Mouse (Mus musculus): ENCODE measurements around the gene Crybb2. TPM values are rescaled to one million over a fixed set of nuclear protein-coding genes. Genes with fewer than 3 reads are reported as not detected.
A peak's percentile ranks its signal among the peaks of the same experiment; 100 is the strongest.

Gene Crybb2
- total RNA-seq (2014; rRNA removed; ENCODE audit: low replicate concordance): not detected in 2 replicates
- not detected in 2 replicates for polyA plus RNA-seq (2015; fragmentation: Nextera tagmentation; extraction: Ambion mirVana)

GRCm38 (mm10) chr5:113070017-113070416 lies at the start of gene Crybb2:
Crybb2 (minus strand) TSS chr5:113070117.
- Histone ChIP-seq H3K4me1 (ENCODE audit: control insufficient read depth, insufficient read depth) (no peaks in the 10 kb centered on the region), H3K9ac (replicated peaks; ENCODE audit: low read depth, low read length) (no peak within 1 kb of the TSS), H3K36me3 (replicated peaks; ENCODE audit: control insufficient read depth, insufficient read depth, low read length) (no peaks in the 10 kb centered on the region), H3K4me2 (ENCODE audit: low read depth, low read length) (no peak within 1 kb of the TSS), H3K27ac (ENCODE audit: low read depth) (no peak within 1 kb of the TSS), H3K4me3 (ENCODE audit: low read depth, low read length) (no peak within 1 kb of the TSS), H3K9me3 (replicated peaks; ENCODE audit: control insufficient read depth, low read length) (no peaks in the 10 kb centered on the region), H3K27me3 (ENCODE audit: control insufficient read depth, insufficient read depth, low read length) (peaks cover 14% of the 10 kb centered on the region; the same call in 1 of the 2 replicates)
- DNase-seq (ENCODE audit: low spot score) (no peak), ATAC-seq (ENCODE audit: insufficient read depth, low read depth) (no peak)
- TF ChIP-seq EP300 (IDR thresholded peaks at IDR 0.05; ENCODE audit: low read depth): no peak
- no peak for TF ChIP-seq CTCF (IDR thresholded peaks at IDR 0.05; ENCODE audit: low read depth)

DNA sequence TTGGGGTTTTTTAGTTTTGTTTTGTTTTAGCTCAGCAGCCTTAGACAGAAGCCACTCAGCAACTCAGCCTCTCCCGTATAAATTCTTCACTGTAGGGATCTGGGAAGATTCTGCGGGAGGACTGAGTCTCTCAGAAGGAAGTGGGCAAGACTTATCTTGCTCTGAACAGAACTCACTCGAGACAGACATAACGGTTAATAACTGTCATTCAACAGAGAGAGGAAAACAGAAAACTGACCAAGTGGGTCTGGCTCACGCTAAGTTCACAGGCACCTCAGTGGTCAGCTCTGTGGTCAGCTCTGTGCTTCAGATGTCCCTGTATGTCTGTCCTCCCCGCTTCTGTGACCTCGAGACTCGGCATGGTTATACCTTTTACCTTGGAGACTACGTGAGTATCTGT lies 49.4 kb upstream of the Crybb2 start:
- H3K9me3 ChIP-seq (replicated peaks; ENCODE audit: control insufficient read depth, low read length): no peaks in the 10 kb centered on the region
- H3K4me3 ChIP-seq (ENCODE audit: low read depth, low read length): no peak overlapping the region
- DNase-seq (ENCODE audit: low spot score): no peak
- no peak for ATAC-seq (ENCODE audit: insufficient read depth, low read depth)
- WGBS: 64% methylated on average over 9 of the region's 9 CpGs
- H3K9ac ChIP-seq (replicated peaks; ENCODE audit: low read depth, low read length): no peak overlapping the region
- H3K36me3 ChIP-seq (replicated peaks; ENCODE audit: control insufficient read depth, insufficient read depth, low read length): 0 out of 2 replicates have a peak, but pooled peaks cover 6% of the 10 kb centered on the region
- TF ChIP-seq EP300 (IDR thresholded peaks at IDR 0.05; ENCODE audit: low read depth): no peak
- no peak for TF ChIP-seq CTCF (IDR thresholded peaks at IDR 0.05; ENCODE audit: low read depth)
- 0 out of 2 replicates have a peak overlapping the region, but pooled peaks have one; percentile 24 for H3K27ac ChIP-seq (ENCODE audit: low read depth)
- peaks cover 48% of the 10 kb centered on the region for H3K4me1 ChIP-seq (ENCODE audit: control insufficient read depth, insufficient read depth)
- H3K4me2 ChIP-seq (ENCODE audit: low read depth, low read length): no peak overlapping the region
- no peaks in the 10 kb centered on the region for H3K27me3 ChIP-seq (ENCODE audit: control insufficient read depth, insufficient read depth, low read length)

DNA sequence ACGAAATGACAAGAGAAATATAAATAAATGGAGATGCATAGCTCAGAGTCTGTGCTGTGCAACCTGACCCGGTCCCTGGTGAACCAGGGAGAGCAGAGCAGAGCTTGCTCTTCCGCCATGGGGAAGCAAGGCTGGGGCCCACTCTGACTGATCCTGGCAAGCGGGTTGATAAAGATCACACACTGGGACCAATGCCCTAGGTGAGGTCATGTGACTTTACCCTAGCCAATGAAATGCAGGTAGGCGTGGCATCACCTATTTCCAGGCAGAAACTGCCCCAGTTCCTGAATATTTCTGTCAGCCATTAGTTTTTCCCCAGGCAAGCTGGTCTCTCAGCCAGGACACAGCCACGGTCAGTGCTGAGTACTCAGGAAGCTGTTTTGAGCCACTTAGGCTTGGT lies 48.8 kb upstream of the Crybb2 start:
- Histone ChIP-seq H3K4me2 (ENCODE audit: low read depth, low read length) (no peak overlapping the region), H3K27ac (ENCODE audit: low read depth) (no peak overlapping the region), H3K9ac (replicated peaks; ENCODE audit: low read depth, low read length) (no peak overlapping the region)

DNA sequence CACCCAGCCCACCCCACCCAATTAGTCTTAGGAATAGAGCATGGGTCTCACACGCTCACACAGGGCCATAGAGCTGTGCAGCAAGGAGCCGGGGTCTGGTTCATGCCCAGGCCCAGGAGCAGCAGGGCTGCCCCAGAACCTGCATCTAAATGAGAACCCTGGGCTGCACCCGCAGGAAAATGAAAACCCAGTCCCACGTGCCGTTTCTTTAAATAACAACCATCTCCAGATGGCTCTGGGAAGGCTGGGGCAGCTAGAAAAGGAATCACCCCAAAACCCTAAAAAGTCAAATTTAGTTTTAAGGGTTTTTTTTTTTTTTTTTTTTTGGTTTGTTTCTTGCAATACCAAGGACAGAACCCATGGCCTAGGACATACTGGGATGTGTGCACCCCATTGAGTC lies 47.4 kb upstream of the Crybb2 start:
- no peaks in the 10 kb centered on the region for H3K9me3 ChIP-seq (replicated peaks; ENCODE audit: control insufficient read depth, low read length)
- no peak overlapping the region for H3K27ac ChIP-seq (ENCODE audit: low read depth)
- TF ChIP-seq EP300 (IDR thresholded peaks at IDR 0.05; ENCODE audit: low read depth) (no peak), CTCF (IDR thresholded peaks at IDR 0.05; ENCODE audit: low read depth) (no peak)
- no peak for ATAC-seq (ENCODE audit: insufficient read depth, low read depth)
- 65% methylated on average over 5 of the region's 5 CpGs for WGBS
- H3K4me3 ChIP-seq (ENCODE audit: low read depth, low read length): no peak overlapping the region
- H3K36me3 ChIP-seq (replicated peaks; ENCODE audit: control insufficient read depth, insufficient read depth, low read length): 0 out of 2 replicates have a peak, but pooled peaks cover 6% of the 10 kb centered on the region
- no peak for DNase-seq (ENCODE audit: low spot score)
- H3K27me3 ChIP-seq (ENCODE audit: control insufficient read depth, insufficient read depth, low read length): no peaks in the 10 kb centered on the region
- H3K9ac ChIP-seq (replicated peaks; ENCODE audit: low read depth, low read length): no peak overlapping the region
- H3K4me2 ChIP-seq (ENCODE audit: low read depth, low read length): no peak overlapping the region
- H3K4me1 ChIP-seq (ENCODE audit: control insufficient read depth, insufficient read depth): peaks cover 53% of the 10 kb centered on the region

More for the DNA sequence above, 48.8 kb upstream of the Crybb2 start:
- no peak for TF ChIP-seq EP300 (IDR thresholded peaks at IDR 0.05; ENCODE audit: low read depth)
- TF ChIP-seq CTCF (IDR thresholded peaks at IDR 0.05; ENCODE audit: low read depth): no peak
- 53% methylated on average over 6 of the region's 6 CpGs for WGBS
- H3K4me3 ChIP-seq (ENCODE audit: low read depth, low read length): no peak overlapping the region
- DNase-seq (ENCODE audit: low spot score) (no peak), ATAC-seq (ENCODE audit: insufficient read depth, low read depth) (no peak)
- H3K9me3 ChIP-seq (replicated peaks; ENCODE audit: control insufficient read depth, low read length): no peaks in the 10 kb centered on the region
- peaks cover 52% of the 10 kb centered on the region for H3K4me1 ChIP-seq (ENCODE audit: control insufficient read depth, insufficient read depth)
- H3K27me3 ChIP-seq (ENCODE audit: control insufficient read depth, insufficient read depth, low read length): no peaks in the 10 kb centered on the region
- H3K36me3 ChIP-seq (replicated peaks; ENCODE audit: control insufficient read depth, insufficient read depth, low read length): 0 out of 2 replicates have a peak, but pooled peaks cover 6% of the 10 kb centered on the region

DNA sequence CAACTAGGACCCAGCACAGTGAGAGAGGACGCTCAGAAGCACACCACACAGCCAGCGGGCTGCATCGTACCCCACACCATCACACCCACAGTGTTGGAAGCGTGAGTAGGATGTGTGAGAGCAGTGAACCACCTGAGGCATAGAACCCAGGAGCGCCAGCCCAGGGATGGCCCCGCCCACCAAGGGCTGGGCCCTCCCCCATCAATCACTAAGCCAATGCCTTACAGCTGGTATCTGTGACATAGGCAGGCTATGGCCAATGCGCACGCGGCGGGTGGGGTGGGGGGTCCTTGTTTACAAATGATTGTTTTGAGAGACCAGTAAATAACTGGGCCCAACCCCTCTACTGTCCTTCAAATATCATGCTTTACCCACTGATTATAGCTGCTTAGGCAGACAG lies 46.0 kb upstream of the Crybb2 start:
- H3K27me3 ChIP-seq (ENCODE audit: control insufficient read depth, insufficient read depth, low read length): no peaks in the 10 kb centered on the region
- no peaks in the 10 kb centered on the region for H3K9me3 ChIP-seq (replicated peaks; ENCODE audit: control insufficient read depth, low read length)
- no peak overlapping the region for H3K4me2 ChIP-seq (ENCODE audit: low read depth, low read length)
- H3K36me3 ChIP-seq (replicated peaks; ENCODE audit: control insufficient read depth, insufficient read depth, low read length): 0 out of 2 replicates have a peak, but pooled peaks cover 6% of the 10 kb centered on the region
- WGBS: 69% methylated on average over 10 of the region's 10 CpGs
- DNase-seq (ENCODE audit: low spot score) (no peak), ATAC-seq (ENCODE audit: insufficient read depth, low read depth) (no peak)
- no peak overlapping the region for H3K9ac ChIP-seq (replicated peaks; ENCODE audit: low read depth, low read length)
- no peak overlapping the region for H3K27ac ChIP-seq (ENCODE audit: low read depth)
- TF ChIP-seq CTCF (IDR thresholded peaks at IDR 0.05; ENCODE audit: low read depth) (no peak), EP300 (IDR thresholded peaks at IDR 0.05; ENCODE audit: low read depth) (no peak)
- H3K4me1 ChIP-seq (ENCODE audit: control insufficient read depth, insufficient read depth): peaks cover 52% of the 10 kb centered on the region
- no peak overlapping the region for H3K4me3 ChIP-seq (ENCODE audit: low read depth, low read length)

All from heart, postnatal 0 days (tissue).